Mouse (Mus musculus) embryonic facial prominence, embryonic 14.5 days (tissue): ENCODE results near the gene Cul9. TPM values are rescaled to one million over a fixed set of nuclear protein-coding genes. Genes with fewer than 3 reads are reported as not detected.
A peak's percentile ranks its signal among the peaks of the same experiment; 100 is the strongest.
"Not testable (repeated sequence)": the region's sequence is repeated elsewhere in the genome, so short reads cannot be mapped to it uniquely, and the experiment has no call there.

Experiments used
- ATAC-seq: fragments of 200-750 bp; cut with Nextera tagmentation; 2 replicates; pipeline ENCODE4 v1.8.0; 2017; ENCODE audit warnings: low read depth, moderate number of reproducible peaks, moderate TSS enrichment
- DNase-seq: peaks from one replicate; pipeline ENCODE4 v3.0.0-alpha.2; 2015; ENCODE audit warnings: low spot score
- H3K27ac ChIP-seq: fragments of 300-500 bp; sonication (generic); replicated peaks from 2 replicates; pipeline ENCODE4 v1.5.1; 2014; ENCODE audit warnings: low read depth, mild to moderate bottlenecking, low read length, moderate library complexity
- H3K27me3 ChIP-seq: fragments of 300-500 bp; sonication (generic); replicated peaks from 2 replicates; pipeline ENCODE4 v1.6.1; 2014; ENCODE audit warnings: low read length; ENCODE audit not compliant: control insufficient read depth, insufficient read depth
- H3K36me3 ChIP-seq: fragments of 300-500 bp; sonication (generic); 2 replicates; pipeline ENCODE4 v1.6.1; 2014; ENCODE audit warnings: low read length, mixed read lengths; ENCODE audit not compliant: control insufficient read depth, insufficient read depth
- H3K4me1 ChIP-seq: fragments of 300-500 bp; sonication (generic); 2 replicates; pipeline ENCODE4 v1.6.1; 2014; ENCODE audit warnings: antibody characterized with exemption, low read length; ENCODE audit not compliant: control insufficient read depth, insufficient read depth
- H3K4me2 ChIP-seq: fragments of 300-500 bp; sonication (generic); 2 replicates; pipeline ENCODE4 v1.6.1; 2014; ENCODE audit warnings: low read depth, mild to moderate bottlenecking, low read length, moderate library complexity, mixed read lengths
- H3K4me3 ChIP-seq: fragments of 300-500 bp; sonication (generic); 2 replicates; pipeline ENCODE4 v1.5.1; 2014; ENCODE audit warnings: low read depth, mild to moderate bottlenecking, low read length
- H3K9ac ChIP-seq: fragments of 300-500 bp; sonication (generic); 2 replicates; pipeline ENCODE4 v1.6.1; 2014; ENCODE audit warnings: low read depth, mild to moderate bottlenecking, low read length, moderate library complexity, mixed read lengths
- H3K9me3 ChIP-seq: fragments of 300-500 bp; sonication (generic); 2 replicates; pipeline ENCODE4 v1.6.1; 2016; ENCODE audit warnings: low read length; ENCODE audit not compliant: control insufficient read depth
- WGBS: fragments of 180-500 bp; shearing (Covaris S2); extraction: QIAGEN DNeasy Blood & Tissue Kit; methylation state at CpG from one replicate; pipeline ENCODE4 v1.1.7; 2014; 5-methylcytosine and 5-hydroxymethylcytosine counted together
- polyA plus RNA-seq: library from polyadenylated mRNA; unstranded; fragments of >200 nt; fragmentation: Nextera tagmentation; extraction: Ambion mirVana; gene quantifications from 2 replicates; pipeline ENCODE4 v1.2.1, GENCODE M21; 2014

The Cul9 gene
- polyA plus RNA-seq, 1 experiment from 2014 or later, result 5.5 TPM

DNA sequence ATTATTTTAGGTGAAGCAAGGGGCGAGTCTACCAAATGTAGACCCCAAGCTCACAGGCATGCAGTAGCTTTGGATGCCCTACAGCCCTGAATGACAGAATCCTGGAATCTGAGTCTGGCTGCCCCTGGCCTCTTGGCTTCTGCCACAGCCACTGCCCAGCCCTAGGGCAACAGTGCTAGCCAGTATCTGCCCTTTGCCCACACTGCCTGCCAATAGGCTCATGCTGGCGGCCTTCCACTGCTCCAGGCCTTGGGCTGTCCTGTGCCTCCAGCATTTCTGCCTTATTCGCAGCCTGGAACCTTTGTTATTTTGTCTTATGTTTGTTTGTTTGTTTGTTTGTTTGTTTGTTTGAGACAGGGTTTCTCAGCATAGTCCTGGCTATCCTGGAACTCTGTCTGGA, 40.6 kb downstream of the Cul9 start:
- Histone ChIP-seq H3K4me2 (no peak overlapping the region), H3K27ac (no peak overlapping the region), H3K9me3 (no peaks in the 10 kb centered on the region), H3K4me1 (no peaks in the 10 kb centered on the region), H3K4me3 (no peak overlapping the region), H3K27me3 (no peaks in the 10 kb centered on the region), H3K9ac (no peak overlapping the region), H3K36me3 (peaks cover 14% of the 10 kb centered on the region; the same call in 1 of the 2 replicates)
- no peak for DNase-seq
- ATAC-seq, result no peak
- 84% methylated on average over 3 of the region's 3 CpGs for WGBS

DNA sequence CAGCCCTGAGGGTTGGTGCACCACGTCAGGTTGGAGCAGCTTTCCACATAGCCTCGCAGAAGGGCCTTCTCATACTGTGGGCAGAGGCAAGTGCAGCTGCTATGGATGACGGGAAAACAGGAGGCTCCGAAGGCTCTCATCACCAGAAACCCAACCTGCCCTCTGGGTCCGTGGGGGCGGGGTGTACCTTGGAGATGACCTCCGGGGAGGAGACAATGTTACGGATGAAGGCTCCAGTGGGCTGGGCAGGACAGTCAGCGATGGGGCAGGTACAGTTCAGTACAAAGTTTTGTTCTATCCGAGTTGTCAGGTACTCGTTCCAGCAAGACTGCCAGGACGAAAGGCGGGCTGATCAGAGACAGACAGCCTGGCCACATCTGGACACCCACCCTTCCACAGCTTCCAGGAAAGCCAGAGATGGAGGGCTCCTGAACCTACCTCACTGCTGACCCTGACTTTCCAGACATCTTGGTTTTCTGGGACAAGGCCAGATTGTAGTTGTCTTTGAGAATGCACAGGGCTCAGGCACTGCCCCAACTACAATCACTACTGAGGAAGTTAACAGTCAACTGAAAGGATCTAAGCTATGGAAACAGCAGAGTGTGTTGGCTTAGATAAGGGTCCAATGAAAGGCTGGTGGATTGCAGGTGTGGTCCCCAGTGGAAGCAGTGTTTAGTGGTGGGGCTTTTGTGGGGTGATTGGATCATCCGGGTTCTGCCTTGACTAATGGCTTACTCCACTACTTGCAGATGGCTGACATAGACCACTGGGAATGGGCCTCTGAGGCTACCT, 42.1 kb downstream of the Cul9 start:
- H3K9me3 ChIP-seq, result no peaks in the 10 kb centered on the region
- DNase-seq (no peak), ATAC-seq (no peak)
- WGBS, result 71% methylated on average over 14 of the region's 14 CpGs
- no peaks in the 10 kb centered on the region for H3K27me3 ChIP-seq
- peaks cover 14% of the 10 kb centered on the region; the same call in 1 of the 2 replicates for H3K36me3 ChIP-seq
- no peak overlapping the region for H3K27ac ChIP-seq
- H3K4me3 ChIP-seq, result no peak overlapping the region
- H3K4me2 ChIP-seq, result no peak overlapping the region
- H3K9ac ChIP-seq, result no peak overlapping the region
- no peaks in the 10 kb centered on the region for H3K4me1 ChIP-seq

DNA sequence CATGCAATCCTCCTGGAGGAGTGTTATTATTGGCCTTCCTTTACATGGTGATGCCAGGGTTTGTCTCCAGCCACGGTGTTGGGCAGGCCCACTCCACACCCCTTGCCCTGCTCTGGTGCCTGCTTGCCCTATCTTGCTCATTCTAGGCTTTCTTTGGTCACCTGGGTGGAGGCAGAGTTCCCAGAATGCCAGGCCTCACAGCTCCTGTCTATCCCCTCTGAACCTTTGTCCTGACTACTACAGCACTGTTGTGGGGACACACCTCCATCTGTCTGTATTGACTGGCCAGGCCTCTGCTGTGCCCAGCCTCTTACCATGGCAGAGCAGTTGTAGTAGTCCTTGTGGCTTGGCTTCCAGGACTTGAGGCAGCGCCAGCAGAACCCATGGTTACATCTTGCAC, 43.4 kb downstream of the Cul9 start:
- Histone ChIP-seq H3K27ac (no peak overlapping the region), H3K4me3 (no peak overlapping the region), H3K4me2 (no peak overlapping the region), H3K4me1 (no peaks in the 10 kb centered on the region), H3K9me3 (no peaks in the 10 kb centered on the region), H3K9ac (no peak overlapping the region), H3K36me3 (peaks cover 4% of the 10 kb centered on the region; the same call in 1 of the 2 replicates), H3K27me3 (no peaks in the 10 kb centered on the region)
- WGBS, result 82% methylated on average over 2 of the region's 2 CpGs
- no peak for DNase-seq
- no peak for ATAC-seq

DNA sequence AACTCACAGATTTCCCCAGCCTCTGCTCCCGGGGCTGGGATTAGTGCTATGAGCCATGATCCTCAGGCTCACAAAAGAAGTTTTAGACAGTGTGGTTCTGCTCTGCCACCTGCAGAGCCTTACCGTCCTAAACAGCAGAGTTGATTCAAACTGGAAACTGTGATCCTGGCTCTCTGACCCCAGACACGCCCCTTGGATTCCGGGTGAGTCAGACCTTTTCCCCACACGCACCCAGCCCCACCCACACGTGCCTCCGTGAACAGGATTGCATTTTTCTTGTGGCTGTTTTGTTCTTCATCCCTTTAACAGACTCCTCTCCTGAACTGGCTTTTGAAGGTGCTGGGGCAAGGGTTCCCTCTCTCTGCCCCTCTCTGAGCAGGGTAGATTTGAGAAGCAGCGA, 48.2 kb downstream of the Cul9 start:
- no peaks in the 10 kb centered on the region for H3K9me3 ChIP-seq
- H3K27me3 ChIP-seq, result peaks cover 3% of the 10 kb centered on the region; the same call in 1 of the 2 replicates
- H3K27ac ChIP-seq, result no peak overlapping the region
- peaks cover 4% of the 10 kb centered on the region; the same call in 1 of the 2 replicates for H3K36me3 ChIP-seq
- H3K4me2 ChIP-seq, result no peak overlapping the region
- ATAC-seq (no peak), DNase-seq (no peak)
- 67% methylated on average over 8 of the region's 8 CpGs for WGBS
- H3K9ac ChIP-seq, result no peak overlapping the region
- no peaks in the 10 kb centered on the region for H3K4me1 ChIP-seq
- no peak overlapping the region for H3K4me3 ChIP-seq

DNA sequence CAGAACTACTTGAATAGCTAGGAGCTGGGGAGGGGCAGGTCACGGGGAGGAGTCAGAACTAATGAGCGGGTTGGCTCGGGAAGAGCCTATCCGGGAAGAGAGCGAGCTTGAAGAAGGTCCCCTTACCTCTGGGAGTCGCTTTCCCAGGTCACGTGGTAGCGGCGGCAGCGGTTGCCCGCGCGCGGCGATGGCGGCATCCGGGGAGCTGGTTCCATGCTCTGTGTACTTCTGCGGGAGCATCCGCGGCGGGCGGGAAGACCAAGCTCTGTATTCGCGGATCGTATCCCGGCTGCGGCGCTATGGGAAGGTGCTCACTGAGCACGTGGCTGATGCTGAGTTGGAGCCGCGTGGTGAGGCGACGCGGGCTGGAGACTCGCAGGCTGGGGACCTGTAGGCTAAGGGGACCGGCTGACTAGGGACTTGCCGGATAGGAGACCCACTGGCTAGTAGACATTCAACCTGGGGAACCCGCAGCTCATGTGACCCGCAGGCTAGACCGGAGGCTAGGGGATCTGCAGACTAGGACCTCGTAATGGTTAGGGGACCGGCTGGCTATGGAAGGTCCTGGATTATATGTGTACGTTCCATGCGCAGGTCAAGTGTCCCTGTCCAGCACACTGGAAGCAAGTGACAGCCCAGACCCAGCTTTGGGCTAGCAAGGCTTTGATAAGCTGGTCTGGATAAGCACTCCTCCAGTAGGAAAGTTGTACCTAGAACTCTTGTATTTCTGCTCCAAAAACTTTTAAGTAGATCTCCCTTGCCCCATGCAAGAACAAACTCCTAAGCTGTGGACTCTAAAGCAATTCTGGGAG, 49.4 kb downstream of the Cul9 start, which contains the start of gene Dnph1:
Gene Dnph1, plus strand, starts transcription at position 89 of the 812 bp plus-strand sequence.
- DNase-seq (peak; percentile 96), ATAC-seq (peak; percentile 97)
- no peaks in the 10 kb centered on the region for H3K4me1 ChIP-seq
- H3K9ac ChIP-seq, result peak within 1 kb of the TSS; percentile 72
- peak within 1 kb of the TSS; percentile 76 for H3K4me2 ChIP-seq
- H3K27ac ChIP-seq, result no peak within 1 kb of the TSS
- H3K36me3 ChIP-seq, result peaks cover 4% of the 10 kb centered on the region; the same call in 1 of the 2 replicates
- WGBS, result under 1% methylated on average over 37 of the region's 44 CpGs
- H3K4me3 ChIP-seq, result peak within 1 kb of the TSS; percentile 58
- H3K27me3 ChIP-seq, result peaks cover 3% of the 10 kb centered on the region; the same call in 1 of the 2 replicates
- H3K9me3 ChIP-seq, result no peaks in the 10 kb centered on the region

DNA sequence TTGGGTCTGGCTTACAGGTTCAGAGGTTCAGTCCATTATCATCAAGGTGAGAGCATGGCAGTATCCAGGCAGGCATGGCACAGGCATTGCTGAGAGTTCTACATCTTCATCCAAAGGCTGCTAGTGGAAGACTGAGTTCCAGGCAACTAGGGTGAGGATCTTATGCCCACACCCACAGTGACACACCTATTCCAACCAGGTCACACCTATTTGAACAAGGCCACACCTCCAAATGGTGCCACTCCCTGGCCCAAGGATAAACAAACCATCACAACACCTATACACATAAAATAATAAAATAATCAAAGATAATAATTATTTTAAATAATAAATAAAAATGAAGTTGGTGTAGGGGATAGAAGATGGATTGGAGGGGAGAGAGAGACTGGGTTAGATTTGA, 50.1 kb downstream of the Cul9 start:
- not testable (repeated sequence) for H3K9ac ChIP-seq, H3K27me3 ChIP-seq, H3K4me3 ChIP-seq, H3K4me1 ChIP-seq, H3K27ac ChIP-seq, H3K36me3 ChIP-seq, H3K9me3 ChIP-seq, DNase-seq
- peak; percentile 9; the same call in 1 of the 2 replicates for ATAC-seq
- H3K4me2 ChIP-seq, result peak overlapping the region; percentile 76; the same call in 1 of the 2 replicates

DNA sequence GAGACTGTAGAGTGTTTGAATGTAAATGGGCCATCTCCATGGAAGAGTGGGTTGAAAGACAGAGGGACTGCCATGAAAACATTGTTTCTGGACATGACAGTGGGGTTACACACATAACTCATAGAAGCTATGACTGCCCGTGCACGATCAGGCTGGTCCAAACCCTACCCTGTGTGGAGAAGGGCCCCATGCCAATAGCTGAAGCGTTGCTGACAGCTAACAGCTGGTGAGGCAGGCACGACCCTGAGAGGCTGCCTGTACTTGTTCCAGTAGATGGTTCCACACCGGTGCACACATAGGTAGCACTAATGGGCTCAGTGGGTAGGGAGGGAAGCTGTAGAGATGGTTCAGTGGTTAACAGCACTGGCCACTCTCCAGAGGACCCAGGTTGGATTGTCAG, 50.7 kb downstream of the Cul9 start:
- Histone ChIP-seq H3K27me3 (peaks cover 3% of the 10 kb centered on the region; the same call in 1 of the 2 replicates), H3K4me1 (no peaks in the 10 kb centered on the region), H3K27ac (no peak overlapping the region), H3K4me3 (no peak overlapping the region), H3K9me3 (no peaks in the 10 kb centered on the region), H3K4me2 (no peak overlapping the region), H3K36me3 (peaks cover 4% of the 10 kb centered on the region; the same call in 1 of the 2 replicates), H3K9ac (no peak overlapping the region)
- no peak for ATAC-seq
- WGBS, result 77% methylated on average over 5 of the region's 5 CpGs
- no peak for DNase-seq

DNA sequence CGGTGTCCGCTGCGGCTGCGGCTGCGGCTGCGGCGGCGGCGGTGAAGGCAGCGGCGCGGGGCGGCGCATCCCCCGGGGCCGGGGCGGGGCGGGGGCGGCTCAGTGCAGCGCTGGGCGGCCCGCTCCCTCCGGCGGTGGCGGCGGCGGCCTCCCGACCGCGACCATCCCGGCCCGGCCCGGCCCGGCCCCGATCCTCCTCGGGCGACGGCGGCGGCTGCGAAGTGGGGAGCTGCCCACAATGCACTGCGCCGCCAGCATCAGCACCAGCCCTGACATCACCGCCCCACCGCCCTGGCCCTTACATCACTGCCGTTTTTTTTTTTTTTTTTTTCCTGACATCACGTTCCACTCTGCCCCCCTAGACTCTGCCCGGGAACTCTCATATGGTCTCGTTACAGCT, 58.8 kb downstream of the Cul9 start, which contains the start of gene Ttbk1:
Gene Ttbk1, minus strand, starts transcription at position 245 of the 400 bp plus-strand sequence.
- Histone ChIP-seq H3K9me3 (no peaks in the 10 kb centered on the region), H3K27ac (no peak within 1 kb of the TSS), H3K27me3 (peaks cover 63% of the 10 kb centered on the region), H3K4me2 (peak within 1 kb of the TSS; percentile 59), H3K4me1 (no peaks in the 10 kb centered on the region), H3K36me3 (no peaks in the 10 kb centered on the region), H3K4me3 (peak within 1 kb of the TSS; percentile 38), H3K9ac (peak within 1 kb of the TSS; percentile 58)
- DNase-seq (no peak), ATAC-seq (peak; percentile 53; the same call in 1 of the 2 replicates)
- WGBS, result 4% methylated on average over 3 of the region's 49 CpGs
